Mouse (Mus musculus): ENCODE data around the gene Tmem204. TPM values are rescaled to one million over a fixed set of nuclear protein-coding genes. Genes with fewer than 3 reads are reported as not detected.

Gene Tmem204
- polyA plus RNA-seq, 1 experiment = 17.7 TPM

- Histone ChIP-seq H3K27ac (ENCODE audit: insufficient read depth, low read depth, low read length) (no peak overlapping the region), H3K4me1 (ENCODE audit: control insufficient read depth, insufficient read depth, insufficient read length, low read length) (peaks cover 8% of the 10 kb centered on the region; the same call in 1 of the 2 replicates), H3K36me3 (ENCODE audit: control insufficient read depth, insufficient read depth, low read length) (no peaks in the 10 kb centered on the region), H3K27me3 (ENCODE audit: control insufficient read depth, insufficient read depth, low read length) (no peaks in the 10 kb centered on the region), H3K4me3 (ENCODE audit: low read depth, low read length) (no peak overlapping the region)
- TF ChIP-seq POLR2A (IDR thresholded peaks at IDR 0.05; ENCODE audit: low read depth, low read length) (no peak), CTCF (IDR thresholded peaks at IDR 0.05; ENCODE audit: extremely low read depth, insufficient read length, insufficient replicate concordance, low read depth, low read length) (no peak)
- WGBS = 43% methylated on average over 4 of the region's 4 CpGs
Measured at GRCm38 (mm10) chr17:25117263-25117662, 33.9 kb upstream of the Tmem204 start.

GRCm38 (mm10) chr17:25115664-25116432, 32.5 kb upstream of the Tmem204 start, which contains the start of gene Telo2:
Telo2 (minus strand) TSS chr17:25115967.
- peak; percentile 47 for TF ChIP-seq POLR2A (IDR thresholded peaks at IDR 0.05; ENCODE audit: low read depth, low read length)
- peak; percentile 4; the same call in 1 of the 2 replicates for TF ChIP-seq CTCF (IDR thresholded peaks at IDR 0.05; ENCODE audit: extremely low read depth, insufficient read length, insufficient replicate concordance, low read depth, low read length)
- H3K27ac ChIP-seq (ENCODE audit: insufficient read depth, low read depth, low read length) = peak within 1 kb of the TSS; percentile 81
- H3K36me3 ChIP-seq (ENCODE audit: control insufficient read depth, insufficient read depth, low read length) = peaks cover 2% of the 10 kb centered on the region; the same call in 1 of the 2 replicates
- H3K4me3 ChIP-seq (ENCODE audit: low read depth, low read length) = peak within 1 kb of the TSS; percentile 70
- H3K27me3 ChIP-seq (ENCODE audit: control insufficient read depth, insufficient read depth, low read length) = no peaks in the 10 kb centered on the region
- 3% methylated on average over 40 of the region's 40 CpGs for WGBS
- H3K4me1 ChIP-seq (ENCODE audit: control insufficient read depth, insufficient read depth, insufficient read length, low read length) = peaks cover 8% of the 10 kb centered on the region; the same call in 1 of the 2 replicates

DNA sequence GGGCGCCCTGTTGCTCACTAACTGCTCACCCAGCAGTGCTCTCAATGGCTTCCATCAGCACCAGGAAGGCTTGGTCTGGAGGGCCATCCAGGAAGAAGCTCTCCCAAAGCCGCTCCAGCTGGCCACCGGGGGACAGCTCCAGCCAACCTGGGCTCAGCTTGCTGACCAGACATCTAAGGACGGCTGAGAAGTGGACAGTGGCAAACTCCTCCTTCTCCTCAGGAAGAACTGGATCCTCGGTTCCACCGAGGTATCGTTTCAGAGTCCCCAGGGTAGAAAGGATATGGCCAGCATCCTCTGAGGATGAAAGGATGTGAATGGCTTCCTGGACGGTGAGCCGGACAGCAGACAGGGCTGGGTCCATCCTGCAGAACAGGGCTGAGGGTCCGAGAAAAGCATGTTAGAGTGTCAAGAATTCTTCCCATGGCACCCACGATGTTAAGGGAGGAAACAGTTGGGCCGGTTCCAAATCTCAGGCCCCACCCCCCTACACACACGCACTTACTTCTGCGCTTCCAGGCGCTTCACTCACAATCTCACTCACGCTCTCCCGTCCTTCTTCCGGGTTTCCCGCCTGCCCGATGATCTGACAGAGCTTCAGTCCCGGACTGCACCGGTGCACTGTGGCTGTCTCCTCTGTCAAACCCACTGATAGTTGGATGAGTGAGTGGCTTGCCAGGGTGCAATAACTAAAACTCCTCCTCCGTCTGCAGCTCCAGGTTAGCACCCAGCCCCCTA, 31.7 kb upstream of the Tmem204 start:
- peak overlapping the region; percentile 70 for H3K4me3 ChIP-seq (ENCODE audit: low read depth, low read length)
- H3K27me3 ChIP-seq (ENCODE audit: control insufficient read depth, insufficient read depth, low read length) = no peaks in the 10 kb centered on the region
- 8% methylated on average over 23 of the region's 23 CpGs for WGBS
- peaks cover 8% of the 10 kb centered on the region; the same call in 1 of the 2 replicates for H3K4me1 ChIP-seq (ENCODE audit: control insufficient read depth, insufficient read depth, insufficient read length, low read length)
- peaks cover 5% of the 10 kb centered on the region; the same call in 1 of the 2 replicates for H3K36me3 ChIP-seq (ENCODE audit: control insufficient read depth, insufficient read depth, low read length)
- peak overlapping the region; percentile 81 for H3K27ac ChIP-seq (ENCODE audit: insufficient read depth, low read depth, low read length)
- no peak for TF ChIP-seq POLR2A (IDR thresholded peaks at IDR 0.05; ENCODE audit: low read depth, low read length)
- no peak for TF ChIP-seq CTCF (IDR thresholded peaks at IDR 0.05; ENCODE audit: extremely low read depth, insufficient read length, insufficient replicate concordance, low read depth, low read length)

DNA sequence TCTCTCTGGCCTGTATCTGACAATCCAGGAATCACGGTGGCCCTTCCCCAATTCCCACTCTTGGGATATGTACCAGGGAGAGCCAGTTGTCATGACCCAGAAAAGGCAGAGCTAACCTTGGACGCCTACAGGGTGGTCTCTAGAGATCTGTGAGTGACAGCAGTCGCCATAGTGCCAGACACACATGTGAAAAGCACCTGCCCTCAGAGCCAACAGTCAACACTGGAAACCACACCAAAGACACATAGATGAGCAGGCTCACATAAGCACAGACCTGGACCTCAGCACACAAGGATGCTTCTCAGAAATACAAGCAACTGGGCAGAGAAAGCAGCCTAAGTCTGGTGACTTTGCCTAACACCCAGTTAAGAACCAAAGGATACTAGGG, 29.0 kb upstream of the Tmem204 start:
- Histone ChIP-seq H3K4me1 (ENCODE audit: control insufficient read depth, insufficient read depth, insufficient read length, low read length) (peaks cover 8% of the 10 kb centered on the region; the same call in 1 of the 2 replicates), H3K4me3 (ENCODE audit: low read depth, low read length) (no peak overlapping the region), H3K27me3 (ENCODE audit: control insufficient read depth, insufficient read depth, low read length) (no peaks in the 10 kb centered on the region), H3K27ac (ENCODE audit: insufficient read depth, low read depth, low read length) (no peak overlapping the region), H3K36me3 (ENCODE audit: control insufficient read depth, insufficient read depth, low read length) (peaks cover 8% of the 10 kb centered on the region; the same call in 1 of the 2 replicates)
- WGBS = 73% methylated on average over 3 of the region's 3 CpGs
- TF ChIP-seq CTCF (IDR thresholded peaks at IDR 0.05; ENCODE audit: extremely low read depth, insufficient read length, insufficient replicate concordance, low read depth, low read length) (no peak), POLR2A (IDR thresholded peaks at IDR 0.05; ENCODE audit: low read depth, low read length) (no peak)

DNA sequence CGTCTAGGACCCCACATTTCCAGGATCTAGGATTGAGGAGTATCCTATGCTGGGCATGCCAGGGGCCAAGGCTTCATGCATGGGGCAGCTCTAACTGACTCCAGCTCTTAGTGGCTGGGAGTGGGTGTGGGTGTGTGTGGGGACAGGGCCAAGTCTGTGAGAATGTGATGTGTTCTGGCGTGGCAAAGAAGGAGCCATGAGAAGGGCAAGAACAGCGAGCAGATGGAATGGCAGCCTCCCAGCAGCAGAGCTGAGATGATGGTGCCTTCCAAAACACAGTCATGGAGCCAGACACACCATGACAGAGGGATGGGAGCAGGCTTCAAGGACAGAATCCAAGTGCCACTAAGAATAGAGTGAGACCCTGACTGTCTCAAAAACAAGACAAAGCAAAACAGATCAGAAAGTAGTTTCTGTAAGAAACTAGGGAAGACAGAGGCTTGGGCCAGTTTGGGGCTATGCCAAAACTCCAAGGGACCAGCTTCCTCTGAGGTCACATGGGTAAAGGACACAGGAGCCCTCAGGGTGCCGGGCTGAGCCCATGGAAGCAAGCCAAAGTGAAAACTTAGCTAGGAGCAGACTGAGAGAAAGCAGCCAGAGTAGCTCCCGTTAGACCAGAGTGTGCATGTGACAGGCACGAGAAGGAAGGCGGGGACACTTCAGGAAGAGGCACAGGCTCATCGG, 28.5 kb upstream of the Tmem204 start:
- H3K27me3 ChIP-seq (ENCODE audit: control insufficient read depth, insufficient read depth, low read length) = no peaks in the 10 kb centered on the region
- TF ChIP-seq POLR2A (IDR thresholded peaks at IDR 0.05; ENCODE audit: low read depth, low read length) (no peak), CTCF (IDR thresholded peaks at IDR 0.05; ENCODE audit: extremely low read depth, insufficient read length, insufficient replicate concordance, low read depth, low read length) (no peak)
- H3K4me3 ChIP-seq (ENCODE audit: low read depth, low read length) = no peak overlapping the region
- H3K27ac ChIP-seq (ENCODE audit: insufficient read depth, low read depth, low read length) = no peak overlapping the region
- 68% methylated on average over 8 of the region's 8 CpGs for WGBS
- H3K36me3 ChIP-seq (ENCODE audit: control insufficient read depth, insufficient read depth, low read length) = peaks cover 9% of the 10 kb centered on the region; the same call in 1 of the 2 replicates
- H3K4me1 ChIP-seq (ENCODE audit: control insufficient read depth, insufficient read depth, insufficient read length, low read length) = peaks cover 8% of the 10 kb centered on the region; the same call in 1 of the 2 replicates

DNA sequence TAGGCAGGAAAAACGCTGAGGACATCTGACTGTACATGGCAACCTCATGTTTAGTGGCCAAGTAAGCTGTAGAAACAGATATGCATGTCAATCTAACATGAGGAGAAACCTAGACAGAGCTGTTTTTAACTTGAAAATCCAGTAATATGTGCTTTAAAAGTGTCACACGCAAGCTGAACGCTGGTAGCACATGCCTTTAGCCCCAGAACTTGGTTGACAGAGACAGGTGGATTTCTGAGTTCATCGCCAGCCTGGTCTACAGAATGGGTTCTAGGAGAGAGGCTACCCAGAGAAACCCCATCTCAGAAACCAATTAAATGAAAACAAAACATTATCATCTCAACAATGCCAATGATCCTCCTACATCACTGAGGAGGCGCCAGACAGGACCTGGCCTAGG, 27.8 kb upstream of the Tmem204 start:
- H3K4me3 ChIP-seq (ENCODE audit: low read depth, low read length) = no peak overlapping the region
- peaks cover 10% of the 10 kb centered on the region; the same call in 1 of the 2 replicates for H3K36me3 ChIP-seq (ENCODE audit: control insufficient read depth, insufficient read depth, low read length)
- no peaks in the 10 kb centered on the region for H3K27me3 ChIP-seq (ENCODE audit: control insufficient read depth, insufficient read depth, low read length)
- WGBS = 90% methylated on average over 5 of the region's 5 CpGs
- no peak overlapping the region for H3K27ac ChIP-seq (ENCODE audit: insufficient read depth, low read depth, low read length)
- TF ChIP-seq POLR2A (IDR thresholded peaks at IDR 0.05; ENCODE audit: low read depth, low read length) (no peak), CTCF (IDR thresholded peaks at IDR 0.05; ENCODE audit: extremely low read depth, insufficient read length, insufficient replicate concordance, low read depth, low read length) (no peak)
- peaks cover 6% of the 10 kb centered on the region; the same call in 1 of the 2 replicates for H3K4me1 ChIP-seq (ENCODE audit: control insufficient read depth, insufficient read depth, insufficient read length, low read length)

All from small intestine, adult 2 months (tissue).